Mouse (Mus musculus): ENCODE measurements around the gene Gm20388.

DNA sequence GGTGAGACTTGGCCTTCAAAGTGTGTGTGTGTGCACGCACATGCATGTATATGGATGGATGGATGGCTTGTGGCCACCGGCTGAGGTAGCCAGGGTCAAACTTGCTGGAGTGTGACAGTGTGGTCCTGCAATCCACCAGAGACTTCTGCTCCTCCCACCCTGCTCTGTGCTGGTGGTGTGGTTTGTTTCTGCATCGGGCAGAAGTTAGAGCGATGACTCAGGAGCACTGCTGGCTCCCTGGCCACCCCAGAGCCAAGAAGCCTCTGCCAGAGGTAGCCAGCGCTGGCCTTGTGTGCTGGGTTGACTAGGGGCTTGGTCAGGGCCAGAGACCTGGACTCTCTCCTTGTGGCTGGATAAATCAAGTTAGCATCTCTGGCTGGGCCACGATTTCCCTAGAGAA lies 2316.7 kb downstream of the Gm20388 start:
- TF ChIP-seq CTCF (IDR thresholded peaks at IDR 0.05; ENCODE audit: low read depth, low read length): no peak
- TF ChIP-seq TAL1 (conservative IDR thresholded peaks at IDR 0.05; ENCODE audit: low read depth, low read length): no peak

Data from G1E (cell line).